28 mouse cellular contexts compared by ENCODE assay signal in genomic region chr16:50182988-50183387, GRCm38 (mm10).
"Had no signal": no experiment of that assay in that cellular context is flagged by ENCODE, and none has a peak within 500 bp of the region (broad histone marks: within the 10 kb centered on the region; RNA-seq: fewer than 3 reads in every experiment).

No protein-coding gene starts in this region.

- H3K9ac ChIP-seq: embryonic facial prominence, embryonic 12.5 days; embryonic facial prominence, embryonic 13.5 days; embryonic facial prominence, embryonic 15.5 days; forebrain, embryonic 12.5 days; forebrain, embryonic 13.5 days; forebrain, embryonic 15.5 days; forebrain, postnatal 0 days had no signal

- H3K4me3 ChIP-seq: embryonic facial prominence, embryonic 10.5 days; embryonic facial prominence, embryonic 12.5 days; embryonic facial prominence, embryonic 13.5 days; embryonic facial prominence, embryonic 15.5 days; erythroblast, embryonic 14.5 days; forebrain, embryonic 10.5 days; forebrain, embryonic 12.5 days; forebrain, embryonic 13.5 days; forebrain, embryonic 15.5 days; gastrocnemius, adult 2 months had no signal

- DNase-seq: cerebellum, adult 18-20 months; cerebellum, adult 2 months; cerebellum, adult 8-10 months; cerebellum, adult 9-10 months; cerebellum, adult 9-11 months; cerebellum, postnatal 10 days; cerebellum, postnatal 14 days; cerebellum, postnatal 25 days; cerebellum, postnatal 36 days; embryo, embryonic 11 days; forebrain, postnatal 0 days; gastrocnemius, adult 2 months; gastrocnemius, postnatal 10 days; gastrocnemius, postnatal 14 days; gastrocnemius, postnatal 25 days; gastrocnemius, postnatal 36 days; heart, adult 18-20 months had no signal

- H3K4me2 ChIP-seq: embryonic facial prominence, embryonic 12.5 days; embryonic facial prominence, embryonic 13.5 days; embryonic facial prominence, embryonic 15.5 days; forebrain, embryonic 12.5 days; forebrain, embryonic 13.5 days; forebrain, embryonic 15.5 days had no signal

- H3K36me3 ChIP-seq: embryonic facial prominence, embryonic 10.5 days; embryonic facial prominence, embryonic 12.5 days; embryonic facial prominence, embryonic 13.5 days; embryonic facial prominence, embryonic 15.5 days; forebrain, embryonic 10.5 days; forebrain, embryonic 12.5 days; forebrain, embryonic 15.5 days had no signal

- H3K9me3 ChIP-seq: embryonic facial prominence, embryonic 10.5 days; embryonic facial prominence, embryonic 12.5 days; embryonic facial prominence, embryonic 13.5 days; embryonic facial prominence, embryonic 15.5 days; forebrain, embryonic 10.5 days; forebrain, embryonic 12.5 days; forebrain, embryonic 13.5 days; forebrain, embryonic 15.5 days had no signal

- H3K27me3 ChIP-seq: embryonic facial prominence, embryonic 12.5 days; embryonic facial prominence, embryonic 13.5 days; embryonic facial prominence, embryonic 15.5 days; forebrain, embryonic 12.5 days; forebrain, embryonic 13.5 days; forebrain, embryonic 15.5 days had no signal

- H3K27ac ChIP-seq: embryonic facial prominence, embryonic 10.5 days; embryonic facial prominence, embryonic 12.5 days; embryonic facial prominence, embryonic 13.5 days; embryonic facial prominence, embryonic 15.5 days; forebrain, embryonic 10.5 days; forebrain, embryonic 12.5 days; forebrain, embryonic 13.5 days; forebrain, embryonic 15.5 days; gastrocnemius, adult 2 months had no signal

- ATAC-seq: forebrain, embryonic 13.5 days; forebrain, embryonic 14.5 days; forebrain, embryonic 15.5 days; forebrain, embryonic 16.5 days; forebrain, postnatal 0 days had no signal
